Mouse (Mus musculus) bone marrow macrophage, adult 2 months (primary cell): ENCODE measurements around the gene Tex26.

Experiments
- CTCF ChIP-seq: IDR thresholded peaks from 2 replicates; pipeline ENCODE4 v1.5.1; 2012; ENCODE audit warnings: low read depth, mild to moderate bottlenecking, low read length, moderate library complexity
- POLR2A ChIP-seq: IDR thresholded peaks from 2 replicates; pipeline ENCODE4 v1.6.1; 2012; ENCODE audit warnings: mild to moderate bottlenecking, low read depth, low read length, borderline replicate concordance

GRCm38 (mm10) chr5:149490275-149490674 is 50.8 kb downstream of the Tex26 start:
- TF ChIP-seq CTCF (no peak), POLR2A (no peak)
